Mouse (Mus musculus) left cerebral cortex, adult 18-20 months (tissue): ENCODE measurements around the gene 8030474K03Rik. TPM values are rescaled to one million over a fixed set of nuclear protein-coding genes. Genes with fewer than 3 reads are reported as not detected.
"Not testable (repeated sequence)": the region's sequence is repeated elsewhere in the genome, so short reads cannot be mapped to it uniquely, and the experiment has no call there.

ENCODE experiments used
- DNase-seq, 2 experiments: peaks; one replicate each; pipeline ENCODE4 v3.0.0; 2021 to 2022; ENCODE audit warnings: low spot score in 2 of 2, mixed read lengths in 1 of 2
- long read RNA-seq, 2 experiments: library from polyadenylated mRNA; stranded (forward); transcript quantifications; one replicate each; pipeline ENCODE4 v2.0.0; 2021
- total RNA-seq, 2 experiments: library from RNA; stranded (reverse); gene quantifications; 2 replicates each; pipeline ENCODE4 v1.2.3; 2021

8030474K03Rik gene
- not detected for total RNA-seq
- long read RNA-seq, experiment 1: 0 reads
- long read RNA-seq, experiment 2: 0 reads

DNA sequence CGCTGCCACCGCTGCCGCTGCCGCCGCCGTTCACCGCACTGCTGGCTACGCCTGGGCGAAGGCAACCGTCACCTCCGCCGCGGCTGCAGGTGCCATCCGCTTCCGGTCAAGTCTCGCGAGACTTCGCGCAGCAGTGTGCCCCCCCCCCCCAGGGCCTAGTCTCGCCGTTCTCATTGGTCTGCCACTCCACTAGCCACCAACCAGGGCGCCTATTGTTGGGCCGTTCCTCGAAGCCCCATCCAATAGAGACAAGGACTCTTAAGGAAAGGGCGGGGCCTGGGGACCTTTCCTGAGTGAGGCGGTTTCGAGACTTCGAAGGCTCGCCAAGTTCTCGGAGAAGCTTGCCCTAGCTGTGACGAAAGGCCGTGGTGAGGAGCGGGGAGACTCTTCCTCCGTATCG is at the start of gene 8030474K03Rik, which contains the start of gene Gm4779:
Gene 8030474K03Rik (plus strand): TSS at position 315 of the 400 bp plus-strand sequence.
Gene Gm4779 (minus strand): TSS at position 82 of the 400 bp plus-strand sequence.
- no peak for DNase-seq

DNA sequence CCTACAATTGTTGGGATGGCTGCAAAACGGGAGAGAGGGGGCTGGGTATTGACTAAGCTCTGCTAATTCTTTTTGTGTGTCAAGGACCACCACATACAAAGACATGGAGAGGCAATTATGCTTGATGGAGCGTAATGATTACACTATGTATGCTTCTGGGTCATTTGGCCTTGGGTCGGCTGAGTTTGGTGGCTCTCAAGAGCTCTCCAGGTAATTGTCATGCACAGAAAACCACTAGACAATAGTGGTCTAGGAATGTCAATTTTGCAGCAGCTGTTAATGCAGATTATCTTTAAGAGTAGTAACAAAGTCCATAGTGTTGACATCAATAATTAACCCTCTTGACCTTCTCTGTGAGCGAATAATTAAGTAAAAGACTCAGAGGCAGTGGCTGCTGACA is 44.3 kb upstream of the 8030474K03Rik start:
- DNase-seq: no peak

GRCm38 (mm10) chrX:101754478-101754877 is 40.0 kb upstream of the 8030474K03Rik start:
- peak; percentile 46 to 50 for DNase-seq

DNA sequence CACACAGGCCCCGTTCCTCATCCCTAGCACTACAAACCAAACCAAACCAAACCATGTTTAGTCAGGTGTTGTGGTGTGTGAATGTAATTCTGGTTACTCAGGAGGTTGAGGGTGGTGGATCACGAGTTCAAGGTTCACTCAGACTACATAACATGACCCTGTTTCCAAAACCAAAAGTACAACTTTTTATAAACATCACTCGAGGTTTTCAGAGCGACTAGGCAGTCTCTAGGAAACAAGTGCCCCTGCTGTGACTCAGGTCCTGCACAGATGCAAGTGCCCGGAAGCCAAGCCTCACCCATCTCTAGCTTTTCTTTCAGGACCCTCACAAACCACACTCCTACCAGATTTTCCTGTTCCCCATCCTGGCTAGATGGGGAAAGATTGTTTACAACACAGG is 29.8 kb upstream of the 8030474K03Rik start:
- DNase-seq: no peak

- DNase-seq: peak; percentile 17 to 42
These were observed 29.3 kb upstream of the 8030474K03Rik start for GRCm38 (mm10) chrX:101765111-101765510.

DNA sequence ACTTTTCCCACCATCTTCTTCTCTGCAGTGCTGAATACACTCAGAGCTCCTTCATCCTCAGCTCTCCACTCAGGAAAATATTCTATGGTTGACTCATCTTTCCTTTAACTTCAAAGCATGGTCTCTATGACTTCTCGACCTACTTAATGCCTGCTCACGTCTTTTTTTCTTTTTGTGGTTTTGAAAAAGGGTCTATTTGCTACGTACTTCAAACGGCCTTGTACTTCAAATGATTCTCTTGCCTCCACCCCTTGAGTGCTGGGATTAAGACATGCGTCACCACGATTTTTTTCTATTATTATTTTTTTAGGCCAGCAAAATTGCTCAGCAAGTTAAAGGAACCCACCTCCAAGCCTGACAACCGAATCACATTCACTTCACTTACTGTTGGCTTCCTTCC is 27.2 kb upstream of the 8030474K03Rik start:
- DNase-seq: no peak

DNA sequence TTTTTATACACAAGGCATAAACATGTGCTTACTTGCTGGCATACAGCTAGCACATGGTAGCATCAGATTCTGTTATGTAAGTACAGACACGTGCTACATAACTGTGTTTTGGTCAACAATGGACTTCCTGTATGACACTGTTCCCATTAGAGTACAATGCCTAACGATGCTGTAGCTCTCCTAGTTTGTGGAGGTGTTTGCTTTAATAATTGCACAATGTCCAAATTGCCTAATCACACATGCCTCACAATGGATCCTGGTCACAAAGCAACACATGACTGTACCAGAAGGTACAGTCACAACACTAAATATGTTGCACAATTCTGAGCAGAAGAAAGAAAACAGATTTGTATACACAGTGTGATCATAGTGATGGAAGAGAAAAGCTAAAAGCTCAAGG is 25.0 kb upstream of the 8030474K03Rik start:
- DNase-seq: no peak

- DNase-seq: no peak
These were observed 24.1 kb upstream of the 8030474K03Rik start for GRCm38 (mm10) chrX:101770307-101770706.

GRCm38 (mm10) chrX:101772035-101772434 is 22.4 kb upstream of the 8030474K03Rik start:
- DNase-seq: peak; percentile 40 to 54

DNA sequence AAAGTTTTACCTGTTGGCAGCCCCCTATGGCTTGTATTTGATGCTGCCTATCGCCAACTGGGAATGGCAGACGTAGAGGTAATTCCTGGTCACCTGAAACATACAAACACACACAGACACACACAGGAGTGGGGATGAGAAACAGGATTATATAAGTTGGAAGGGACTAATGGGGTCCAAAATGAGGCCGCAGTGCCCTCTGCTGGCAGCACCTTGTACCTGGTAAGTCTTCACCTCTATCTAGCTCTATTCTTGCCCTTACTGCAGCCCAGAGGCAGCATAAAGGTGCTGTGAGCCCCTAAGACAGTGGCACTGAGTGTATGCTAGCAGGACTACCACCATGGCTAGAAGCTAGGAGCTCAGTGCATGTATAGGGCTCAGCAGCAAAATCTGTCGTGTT is 2.9 kb upstream of the 8030474K03Rik start:
- peak; percentile 53 to 68 for DNase-seq

DNA sequence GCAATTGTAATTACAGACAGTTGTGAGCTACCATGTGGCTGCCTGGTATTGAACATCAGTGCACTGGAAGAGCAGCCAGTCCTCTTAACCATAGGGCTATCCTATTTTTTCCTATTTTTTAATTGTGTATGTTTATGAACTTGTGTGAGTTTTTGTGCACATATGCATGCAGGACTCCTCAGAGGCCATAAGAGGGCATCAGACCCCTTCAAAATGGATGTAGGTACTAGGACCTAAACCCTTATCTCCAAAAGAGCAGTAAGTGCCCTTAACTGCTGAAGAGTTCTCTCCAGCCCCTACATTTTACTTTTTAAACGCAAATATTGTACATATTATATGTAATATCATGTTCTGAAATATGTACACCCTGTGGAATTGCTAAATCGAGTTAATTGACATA is 11.1 kb downstream of the 8030474K03Rik start:
- DNase-seq: no peak

GRCm38 (mm10) chrX:101811750-101812149 is 17.3 kb downstream of the 8030474K03Rik start:
- DNase-seq: no peak

- peak; percentile 2 to 4 for DNase-seq
These were observed 24.7 kb downstream of the 8030474K03Rik start for GRCm38 (mm10) chrX:101819163-101819562.

- DNase-seq: not testable (repeated sequence)
These were observed 25.5 kb downstream of the 8030474K03Rik start for GRCm38 (mm10) chrX:101819980-101820379.

GRCm38 (mm10) chrX:101847191-101847795 is 52.8 kb downstream of the 8030474K03Rik start:
- no peak for DNase-seq

Other genes starting within 250 kb of the 8030474K03Rik start
- 100 to 1,000 TPM; 212 to 218 TPM for gene Ogt, start 154.6 kb upstream of the 8030474K03Rik start, total RNA-seq
- not detected for gene Cxcr3, start 60.4 kb upstream of the 8030474K03Rik start, total RNA-seq
- gene Gm4779, start 233 bp upstream of the 8030474K03Rik start, total RNA-seq: under 1 TPM; 0.23 to 0.56 TPM
- gene Nhsl2, start 54.7 kb downstream of the 8030474K03Rik start, total RNA-seq: 10 to 100 TPM; 35.5 to 38.4 TPM